Mouse (Mus musculus): Measurements from ENCODE around the gene Gm29609. TPM values are rescaled to one million over a fixed set of nuclear protein-coding genes. Genes with fewer than 3 reads are reported as not detected.
A peak's percentile ranks its signal among the peaks of the same experiment; 100 is the strongest.

Gene Gm29609
- polyA plus RNA-seq, 1 experiment from 2014 or later = 1.8 TPM

DNA sequence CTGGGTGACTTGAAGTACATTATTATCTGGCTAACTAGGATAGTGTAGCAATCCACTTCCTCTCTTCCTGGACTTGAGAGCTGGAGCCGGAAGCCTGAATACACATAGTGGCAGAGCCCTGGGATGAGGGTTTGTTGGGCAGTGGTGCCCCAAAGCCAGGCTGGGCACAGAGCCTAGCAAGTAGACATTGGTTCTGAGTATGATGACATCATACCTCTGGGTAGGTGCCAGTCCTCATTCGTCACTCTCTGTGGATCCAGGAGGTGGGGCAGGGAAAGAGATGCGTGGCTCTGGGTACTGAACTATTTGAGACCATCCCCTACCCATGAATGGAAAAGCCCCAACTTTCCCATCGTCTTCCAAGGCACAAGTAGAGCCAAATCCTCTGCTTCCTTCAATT lies 29.9 kb downstream of the Gm29609 start:
- Histone ChIP-seq H3K27ac (replicated peaks; ENCODE audit: low read depth, low read length) (no peak overlapping the region), H3K4me3 (ENCODE audit: low read depth, low read length) (no peak overlapping the region), H3K4me2 (ENCODE audit: low read depth, severe bottlenecking) (no peak overlapping the region), H3K9me3 (ENCODE audit: control insufficient read depth, low read length) (no peaks in the 10 kb centered on the region), H3K9ac (ENCODE audit: low read length) (no peak overlapping the region), H3K27me3 (ENCODE audit: control insufficient read depth, insufficient read depth, low read length) (no peaks in the 10 kb centered on the region), H3K36me3 (ENCODE audit: control insufficient read depth, insufficient read depth, low read length) (no peaks in the 10 kb centered on the region), H3K4me1 (ENCODE audit: control insufficient read depth, insufficient read depth, low read length) (0 out of 2 replicates have a peak, but pooled peaks cover 6% of the 10 kb centered on the region)
- ATAC-seq (ENCODE audit: insufficient number of reproducible peaks, low FRiP score, low TSS enrichment, low read depth) (no peak), DNase-seq (ENCODE audit: low spot score) (no peak)
- 91% methylated on average over 4 of the region's 4 CpGs for WGBS

DNA sequence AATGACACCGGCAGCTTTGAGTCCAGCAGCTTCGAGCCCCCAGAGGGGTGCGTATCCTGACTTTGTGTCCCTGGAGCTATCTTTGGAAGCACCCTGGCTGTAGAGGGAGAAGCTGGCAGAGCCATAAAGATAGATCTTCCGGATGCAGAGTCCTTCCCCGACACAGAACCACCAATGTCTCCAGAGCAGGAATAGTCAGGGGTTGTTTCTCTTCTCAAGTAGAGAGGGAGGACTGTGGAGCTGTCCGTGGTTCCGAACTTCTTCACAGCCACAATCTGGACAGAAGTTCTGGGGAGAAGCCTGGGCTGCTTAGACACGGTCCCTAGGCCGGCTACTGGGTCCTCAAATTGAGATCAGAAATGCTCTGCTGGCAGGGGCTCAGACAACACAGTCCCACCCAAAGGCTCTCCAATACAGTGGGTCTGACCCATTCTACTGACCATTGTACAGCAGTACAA lies 40.7 kb downstream of the Gm29609 start:
- Histone ChIP-seq H3K36me3 (ENCODE audit: control insufficient read depth, insufficient read depth, low read length) (no peaks in the 10 kb centered on the region), H3K9ac (ENCODE audit: low read length) (no peak overlapping the region), H3K27ac (replicated peaks; ENCODE audit: low read depth, low read length) (no peak overlapping the region), H3K4me1 (ENCODE audit: control insufficient read depth, insufficient read depth, low read length) (peaks cover 8% of the 10 kb centered on the region), H3K4me2 (ENCODE audit: low read depth, severe bottlenecking) (no peak overlapping the region), H3K27me3 (ENCODE audit: control insufficient read depth, insufficient read depth, low read length) (peaks cover 52% of the 10 kb centered on the region), H3K4me3 (ENCODE audit: low read depth, low read length) (no peak overlapping the region), H3K9me3 (ENCODE audit: control insufficient read depth, low read length) (no peaks in the 10 kb centered on the region)
- ATAC-seq (ENCODE audit: insufficient number of reproducible peaks, low FRiP score, low TSS enrichment, low read depth) (no peak), DNase-seq (ENCODE audit: low spot score) (peak; percentile 68)
- WGBS = 16% methylated on average over 9 of the region's 9 CpGs

DNA sequence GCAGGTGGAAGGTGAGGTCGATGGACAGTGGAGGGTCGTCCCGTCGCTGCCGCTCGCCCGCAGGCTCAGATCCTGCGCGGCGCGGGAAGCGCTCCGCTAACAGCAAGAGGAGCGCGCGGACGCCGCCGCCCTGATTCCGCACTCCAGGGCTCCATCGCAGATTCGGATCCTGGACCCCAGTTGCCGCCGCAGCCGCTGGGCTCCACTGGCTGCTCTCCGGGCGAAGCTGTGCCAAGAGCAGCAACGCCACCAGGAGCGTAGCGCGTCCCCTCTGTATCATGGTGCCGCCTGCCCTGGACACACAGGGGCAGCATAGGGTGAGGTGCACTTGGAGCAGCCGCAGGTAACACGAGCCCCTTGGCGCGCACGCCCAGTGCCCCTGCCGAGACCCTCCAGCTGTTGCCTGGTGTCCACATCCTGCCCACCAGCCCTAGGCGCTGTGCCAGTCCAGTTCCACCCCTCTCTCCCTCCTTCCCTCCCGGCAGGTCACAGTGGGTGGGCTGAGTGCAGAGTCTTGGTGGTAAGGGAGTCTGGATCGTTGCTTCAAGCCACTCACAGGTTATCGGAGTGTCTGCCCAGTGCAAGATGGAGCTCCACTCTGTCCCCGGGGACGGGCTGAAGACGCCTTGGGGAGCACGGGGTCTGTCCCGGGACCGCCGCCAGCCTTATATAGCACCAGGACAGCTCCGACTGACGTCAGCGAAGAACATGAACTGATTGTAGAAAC lies 41.3 kb downstream of the Gm29609 start, which contains the start of gene Ucn:
Gene Ucn, minus strand, starts transcription at position 589 of the 727 bp plus-strand sequence.
- Histone ChIP-seq H3K4me2 (ENCODE audit: low read depth, severe bottlenecking) (peak within 1 kb of the TSS; percentile 26; the same call in 1 of the 2 replicates), H3K9ac (ENCODE audit: low read length) (no peak within 1 kb of the TSS), H3K27ac (replicated peaks; ENCODE audit: low read depth, low read length) (no peak within 1 kb of the TSS), H3K27me3 (ENCODE audit: control insufficient read depth, insufficient read depth, low read length) (peaks cover 55% of the 10 kb centered on the region), H3K9me3 (ENCODE audit: control insufficient read depth, low read length) (no peaks in the 10 kb centered on the region), H3K36me3 (ENCODE audit: control insufficient read depth, insufficient read depth, low read length) (no peaks in the 10 kb centered on the region), H3K4me3 (ENCODE audit: low read depth, low read length) (peak within 1 kb of the TSS; percentile 14), H3K4me1 (ENCODE audit: control insufficient read depth, insufficient read depth, low read length) (peaks cover 8% of the 10 kb centered on the region)
- WGBS = 2% methylated on average over 52 of the region's 52 CpGs
- ATAC-seq (ENCODE audit: insufficient number of reproducible peaks, low FRiP score, low TSS enrichment, low read depth) (peak; percentile 72; the same call in 1 of the 2 replicates), DNase-seq (ENCODE audit: low spot score) (peak; percentile 28)

DNA sequence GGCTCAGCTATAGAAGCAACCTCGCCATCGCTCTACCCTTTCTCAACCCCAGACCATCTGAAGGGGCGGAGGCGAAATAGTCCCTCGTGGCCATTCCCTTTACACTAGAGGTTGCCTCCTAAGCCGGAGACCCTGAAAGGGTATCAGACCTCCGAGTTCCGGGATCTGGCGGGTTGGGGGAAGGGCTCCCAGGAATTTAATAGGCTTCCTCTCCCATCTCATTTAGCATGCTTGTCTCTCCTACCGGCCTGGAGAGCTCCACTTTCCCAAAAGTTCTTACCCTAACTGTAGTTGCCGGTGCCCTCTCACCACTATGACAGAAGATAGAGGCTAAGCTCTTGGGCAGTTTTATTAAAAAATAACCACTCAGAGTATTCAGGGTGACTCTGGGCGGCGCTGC lies 42.1 kb downstream of the Gm29609 start:
- peak overlapping the region; percentile 14 for H3K4me3 ChIP-seq (ENCODE audit: low read depth, low read length)
- peaks cover 8% of the 10 kb centered on the region for H3K4me1 ChIP-seq (ENCODE audit: control insufficient read depth, insufficient read depth, low read length)
- no peaks in the 10 kb centered on the region for H3K9me3 ChIP-seq (ENCODE audit: control insufficient read depth, low read length)
- no peak overlapping the region for H3K9ac ChIP-seq (ENCODE audit: low read length)
- peaks cover 55% of the 10 kb centered on the region for H3K27me3 ChIP-seq (ENCODE audit: control insufficient read depth, insufficient read depth, low read length)
- H3K4me2 ChIP-seq (ENCODE audit: low read depth, severe bottlenecking) = peak overlapping the region; percentile 26; the same call in 1 of the 2 replicates
- 2% methylated on average over 13 of the region's 13 CpGs for whole genome bisulfite sequencing
- ATAC-seq (ENCODE audit: insufficient number of reproducible peaks, low FRiP score, low TSS enrichment, low read depth) (no peak), DNase-seq (ENCODE audit: low spot score) (peak; percentile 35)
- H3K36me3 ChIP-seq (ENCODE audit: control insufficient read depth, insufficient read depth, low read length) = no peaks in the 10 kb centered on the region
- no peak overlapping the region for H3K27ac ChIP-seq (replicated peaks; ENCODE audit: low read depth, low read length)

DNA sequence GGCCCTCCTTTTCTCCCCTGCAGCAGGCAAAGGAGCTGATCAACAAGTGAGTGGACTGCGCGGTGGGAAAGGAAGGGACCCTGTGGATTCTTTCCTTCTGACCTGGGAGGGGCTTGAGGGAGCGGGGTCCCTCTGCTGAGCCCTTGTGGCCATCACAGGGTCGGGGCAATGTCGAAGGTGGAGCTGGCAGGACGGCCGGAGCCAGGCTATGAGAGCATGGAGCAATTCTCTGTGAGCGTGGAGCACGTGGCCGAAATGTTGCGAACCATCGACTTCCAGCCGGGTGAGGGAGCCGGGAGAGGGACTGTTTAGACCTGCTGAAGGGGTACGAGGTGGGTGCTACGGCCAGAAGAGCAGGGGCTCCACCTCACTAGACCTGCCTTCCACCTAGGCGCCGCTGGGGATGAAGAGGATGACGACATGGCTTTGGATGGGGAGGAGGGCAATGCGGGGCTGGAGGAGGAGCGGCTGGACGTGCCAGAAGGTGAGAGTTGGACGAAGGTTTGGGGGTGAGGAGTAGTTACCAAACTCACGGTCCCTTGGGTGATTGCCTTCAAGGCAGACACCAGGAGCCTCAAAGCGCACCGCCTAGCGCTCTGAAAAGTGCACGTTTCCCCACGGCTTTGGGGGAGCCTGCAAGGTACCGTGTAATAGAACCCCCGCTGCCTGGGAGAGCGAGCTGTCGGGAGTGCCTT lies 42.8 kb downstream of the Gm29609 start:
- H3K9ac ChIP-seq (ENCODE audit: low read length) = no peak overlapping the region
- H3K27me3 ChIP-seq (ENCODE audit: control insufficient read depth, insufficient read depth, low read length) = peaks cover 55% of the 10 kb centered on the region
- H3K4me3 ChIP-seq (ENCODE audit: low read depth, low read length) = no peak overlapping the region

DNA sequence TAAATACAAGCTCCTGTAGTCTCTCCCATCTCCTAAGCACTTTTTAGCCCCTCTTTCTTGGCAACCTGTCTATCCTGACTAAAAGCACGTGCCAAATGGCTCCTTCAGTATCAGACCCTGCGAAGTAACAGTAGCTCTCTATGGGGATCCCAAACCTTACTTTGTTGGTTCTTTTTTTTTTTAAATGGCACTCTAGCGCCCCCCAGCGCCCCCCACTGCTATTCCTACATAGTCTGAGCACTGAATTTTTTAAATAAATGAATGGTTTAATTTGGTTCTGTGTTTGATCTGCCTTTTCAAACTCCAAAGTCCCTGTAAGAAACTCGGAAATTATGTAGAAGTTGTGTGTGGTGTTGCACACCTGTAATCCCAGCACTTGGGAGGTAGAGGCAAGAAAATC lies 53.7 kb downstream of the Gm29609 start:
- H3K4me1 ChIP-seq (ENCODE audit: control insufficient read depth, insufficient read depth, low read length) = no peaks in the 10 kb centered on the region
- no peak overlapping the region for H3K4me2 ChIP-seq (ENCODE audit: low read depth, severe bottlenecking)
- no peak overlapping the region for H3K27ac ChIP-seq (replicated peaks; ENCODE audit: low read depth, low read length)
- WGBS = 41% methylated on average over 5 of the region's 5 CpGs
- H3K36me3 ChIP-seq (ENCODE audit: control insufficient read depth, insufficient read depth, low read length) = no peaks in the 10 kb centered on the region
- DNase-seq (ENCODE audit: low spot score) (no peak), ATAC-seq (ENCODE audit: insufficient number of reproducible peaks, low FRiP score, low TSS enrichment, low read depth) (no peak)
- no peak overlapping the region for H3K9ac ChIP-seq (ENCODE audit: low read length)
- no peaks in the 10 kb centered on the region for H3K27me3 ChIP-seq (ENCODE audit: control insufficient read depth, insufficient read depth, low read length)
- H3K4me3 ChIP-seq (ENCODE audit: low read depth, low read length) = no peak overlapping the region
- H3K9me3 ChIP-seq (ENCODE audit: control insufficient read depth, low read length) = no peaks in the 10 kb centered on the region

More for the DNA sequence above, 42.8 kb downstream of the Gm29609 start:
- DNase-seq (ENCODE audit: low spot score) (peak; percentile 26), ATAC-seq (ENCODE audit: insufficient number of reproducible peaks, low FRiP score, low TSS enrichment, low read depth) (no peak)
- WGBS = under 1% methylated on average over 33 of the region's 33 CpGs
- peaks cover 8% of the 10 kb centered on the region for H3K4me1 ChIP-seq (ENCODE audit: control insufficient read depth, insufficient read depth, low read length)
- no peaks in the 10 kb centered on the region for H3K9me3 ChIP-seq (ENCODE audit: control insufficient read depth, low read length)
- peak overlapping the region; percentile 26 for H3K4me2 ChIP-seq (ENCODE audit: low read depth, severe bottlenecking)
- H3K27ac ChIP-seq (replicated peaks; ENCODE audit: low read depth, low read length) = no peak overlapping the region
- no peaks in the 10 kb centered on the region for H3K36me3 ChIP-seq (ENCODE audit: control insufficient read depth, insufficient read depth, low read length)

DNA sequence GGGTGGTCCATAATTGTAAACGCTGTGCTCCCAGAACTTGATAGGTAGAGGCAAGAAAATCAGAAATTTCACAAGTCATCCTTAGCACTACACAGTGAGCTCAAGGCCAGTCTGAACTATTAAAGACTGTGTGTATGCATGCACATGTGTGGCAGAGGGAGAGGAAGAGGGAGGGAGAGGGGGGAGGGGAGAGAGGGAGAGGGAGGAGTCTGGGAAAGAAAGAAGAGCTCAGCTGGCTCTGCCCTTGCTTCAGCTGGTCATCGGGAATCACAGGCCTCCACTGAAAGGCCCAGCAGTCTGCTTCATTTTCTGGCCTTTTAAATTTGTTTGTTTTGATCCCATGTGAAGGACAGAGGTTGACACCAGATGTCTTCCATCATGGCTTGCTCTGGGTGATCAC lies 56.2 kb downstream of the Gm29609 start:
- H3K4me2 ChIP-seq (ENCODE audit: low read depth, severe bottlenecking) = no peak overlapping the region
- no peaks in the 10 kb centered on the region for H3K9me3 ChIP-seq (ENCODE audit: control insufficient read depth, low read length)
- no peaks in the 10 kb centered on the region for H3K36me3 ChIP-seq (ENCODE audit: control insufficient read depth, insufficient read depth, low read length)
- no peak overlapping the region for H3K27ac ChIP-seq (replicated peaks; ENCODE audit: low read depth, low read length)
- 45% methylated on average over 2 of the region's 2 CpGs for WGBS
- no peak for ATAC-seq (ENCODE audit: insufficient number of reproducible peaks, low FRiP score, low TSS enrichment, low read depth)
- no peak for DNase-seq (ENCODE audit: low spot score)
- no peaks in the 10 kb centered on the region for H3K4me1 ChIP-seq (ENCODE audit: control insufficient read depth, insufficient read depth, low read length)
- H3K9ac ChIP-seq (ENCODE audit: low read length) = no peak overlapping the region
- H3K27me3 ChIP-seq (ENCODE audit: control insufficient read depth, insufficient read depth, low read length) = no peaks in the 10 kb centered on the region
- no peak overlapping the region for H3K4me3 ChIP-seq (ENCODE audit: low read depth, low read length)

DNA sequence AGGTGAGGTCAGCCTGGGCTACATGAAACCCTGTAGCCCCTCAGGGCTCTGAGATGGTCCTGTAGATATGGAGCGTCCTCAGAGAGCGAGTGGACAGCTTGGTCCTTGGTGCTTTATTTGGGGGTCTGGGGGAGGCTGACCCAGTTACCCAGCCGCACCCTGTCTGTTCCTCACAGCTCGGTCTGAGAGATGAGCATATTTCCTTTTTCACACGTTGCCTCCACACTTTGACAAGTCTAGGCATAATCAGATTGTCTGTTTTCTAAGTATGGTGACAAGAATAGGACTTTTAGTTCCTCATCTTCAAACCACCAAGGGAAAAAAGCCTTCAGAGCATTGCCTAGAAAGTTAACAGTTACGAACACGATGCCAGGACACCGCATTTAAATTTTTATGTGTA lies 58.6 kb downstream of the Gm29609 start:
- H3K4me3 ChIP-seq (ENCODE audit: low read depth, low read length) = no peak overlapping the region
- ATAC-seq (ENCODE audit: insufficient number of reproducible peaks, low FRiP score, low TSS enrichment, low read depth) (no peak), DNase-seq (ENCODE audit: low spot score) (no peak)
- H3K27ac ChIP-seq (replicated peaks; ENCODE audit: low read depth, low read length) = no peak overlapping the region
- H3K4me1 ChIP-seq (ENCODE audit: control insufficient read depth, insufficient read depth, low read length) = no peaks in the 10 kb centered on the region
- no peaks in the 10 kb centered on the region for H3K9me3 ChIP-seq (ENCODE audit: control insufficient read depth, low read length)
- no peaks in the 10 kb centered on the region for H3K27me3 ChIP-seq (ENCODE audit: control insufficient read depth, insufficient read depth, low read length)
- no peaks in the 10 kb centered on the region for H3K36me3 ChIP-seq (ENCODE audit: control insufficient read depth, insufficient read depth, low read length)
- no peak overlapping the region for H3K4me2 ChIP-seq (ENCODE audit: low read depth, severe bottlenecking)
- WGBS = 85% methylated on average over 8 of the region's 8 CpGs
- no peak overlapping the region for H3K9ac ChIP-seq (ENCODE audit: low read length)
